Mouse (Mus musculus) liver, postnatal 0 days (tissue): ENCODE measurements around the gene Hivep3.

Experiments
- CTCF ChIP-seq: sonication (generic); IDR thresholded peaks from 2 replicates; pipeline ENCODE4 v1.5.1; 2016; ENCODE audit warnings: antibody characterized with exemption, low read depth
- EP300 ChIP-seq: IDR thresholded peaks from 2 replicates; pipeline ENCODE4 v1.6.1; 2016; ENCODE audit warnings: antibody characterized with exemption, low read depth, mild to moderate bottlenecking

DNA sequence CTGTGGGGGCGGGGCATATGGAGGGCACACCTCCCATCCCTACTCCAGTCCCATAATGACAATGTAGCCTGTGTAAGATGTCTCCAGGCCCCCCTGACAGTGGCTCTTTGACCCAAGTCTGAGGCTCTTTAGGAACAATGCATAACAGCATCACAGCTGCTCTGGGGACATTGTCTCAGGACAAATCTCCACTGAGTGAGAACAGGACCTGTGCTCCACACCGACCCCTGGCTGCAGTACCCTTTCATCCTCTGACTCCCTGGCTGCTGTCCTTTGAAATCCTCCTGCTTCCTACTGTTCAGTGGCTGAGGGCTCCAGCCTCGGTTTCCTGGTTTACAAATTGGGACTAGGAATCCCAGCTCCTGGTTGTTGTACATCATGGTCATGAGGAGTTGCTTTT is 269.4 kb downstream of the Hivep3 start:
- no peak for TF ChIP-seq EP300
- peak; percentile 49 for TF ChIP-seq CTCF
